In genomic region chr13:54054962-54055361, GRCm38 (mm10) we compare ENCODE assay signal across 8 mouse cellular contexts. TPM values are rescaled to one million over a fixed set of nuclear protein-coding genes. Genes with fewer than 3 reads are reported as not detected.
DNase-seq lines count a peak whose midpoint lies in the region; ATAC-seq lines count a peak whose summit lies in the region.

No protein-coding gene starts in this region.

- peaks cover 36% of the 10 kb centered on the region for H3K27me3 ChIP-seq in embryonic facial prominence, embryonic 12.5 days
- peaks cover 5% of the 10 kb centered on the region; the same call in 1 of the 2 replicates for H3K27me3 ChIP-seq in hindbrain, embryonic 16.5 days (replicated peaks; ENCODE audit: control insufficient read depth, insufficient read depth, low read length)
- H3K27me3 ChIP-seq in neural tube, embryonic 15.5 days (replicated peaks), result peaks cover 32% of the 10 kb centered on the region

- peak overlapping the region; percentile 89 for H3K4me2 ChIP-seq in embryonic facial prominence, embryonic 12.5 days (replicated peaks)
- peak overlapping the region; percentile 100 for H3K4me2 ChIP-seq in hindbrain, embryonic 16.5 days (ENCODE audit: low read length)
- peak overlapping the region; percentile 100 for H3K4me2 ChIP-seq in neural tube, embryonic 15.5 days

- H3K9me3 ChIP-seq in embryonic facial prominence, embryonic 12.5 days, result no peaks in the 10 kb centered on the region
- H3K9me3 ChIP-seq in hindbrain, embryonic 16.5 days (ENCODE audit: control insufficient read depth, low read length), result no peaks in the 10 kb centered on the region
- no peaks in the 10 kb centered on the region for H3K9me3 ChIP-seq in neural tube, embryonic 15.5 days (replicated peaks)

- H3K4me1 ChIP-seq in embryonic facial prominence, embryonic 12.5 days, result peaks cover 11% of the 10 kb centered on the region; the same call in 1 of the 2 replicates
- H3K4me1 ChIP-seq in hindbrain, embryonic 16.5 days (ENCODE audit: control insufficient read depth, insufficient read depth, low read depth, low read length), result peaks cover 5% of the 10 kb centered on the region
- peaks cover 10% of the 10 kb centered on the region for H3K4me1 ChIP-seq in neural tube, embryonic 15.5 days

- H3K27ac ChIP-seq in embryonic facial prominence, embryonic 12.5 days, result no peak overlapping the region
- no peak overlapping the region for H3K27ac ChIP-seq in hindbrain, embryonic 16.5 days (ENCODE audit: low read depth, low read length)
- no peak overlapping the region for H3K27ac ChIP-seq in neural tube, embryonic 15.5 days (replicated peaks)

- H3K9ac ChIP-seq in embryonic facial prominence, embryonic 12.5 days, result peak overlapping the region; percentile 30; the same call in 1 of the 2 replicates
- peak overlapping the region; percentile 64 for H3K9ac ChIP-seq in hindbrain, embryonic 16.5 days (ENCODE audit: low read depth, low read length)
- peak overlapping the region; percentile 45 for H3K9ac ChIP-seq in neural tube, embryonic 15.5 days (replicated peaks)

- WGBS in embryonic facial prominence, embryonic 12.5 days, result 1% methylated on average over 20 of the region's 20 CpGs
- 0% methylated on average over 12 of the region's 20 CpGs for WGBS in hindbrain, embryonic 16.5 days
- WGBS in neural tube, embryonic 15.5 days, result under 1% methylated on average over 20 of the region's 20 CpGs

- ATAC-seq in embryonic facial prominence, embryonic 12.5 days (ENCODE audit: insufficient number of reproducible peaks, insufficient read depth, low FRiP score, low TSS enrichment), result 0 out of 2 replicates have a peak, but pooled peaks have one; percentile 28
- ATAC-seq in hindbrain, embryonic 16.5 days, result peak; percentile 77
- ATAC-seq in neural tube, embryonic 15.5 days (ENCODE audit: low FRiP score), result peak; percentile 72; the same call in 1 of the 2 replicates
- ATAC-seq in granulocyte monocyte progenitor cell, adult 5-6 weeks (replicated peaks; ENCODE audit: poor library complexity, severe bottlenecking), result no peak

- intact Hi-C loops in left cerebral cortex, postnatal 4 days (cut with DNase I), result loop anchor here (10.0 kb wide), 1 partner anchor 620 kb away; no protein-coding TSS in a partner anchor
- intact Hi-C loops in left cerebral cortex, postnatal 25 days (cut with DNase I), result loop anchor here (1.0 to 10.0 kb wide), 4 partner anchors 130 to 272 kb away; no protein-coding TSS in a partner anchor

- peak; percentile 23 for DNase-seq in left cerebral cortex, postnatal 4 days
- no peak for DNase-seq in left cerebral cortex, postnatal 25 days (ENCODE audit: low spot score in 2 of 2)
- DNase-seq in adrenal gland, postnatal 25 days, result no peak
- DNase-seq in kidney, postnatal 10 days, result no peak

- no peaks in the 10 kb centered on the region for H3K36me3 ChIP-seq in embryonic facial prominence, embryonic 12.5 days
- H3K36me3 ChIP-seq in hindbrain, embryonic 16.5 days (ENCODE audit: control insufficient read depth, insufficient read depth, low read length), result no peaks in the 10 kb centered on the region
- H3K36me3 ChIP-seq in neural tube, embryonic 15.5 days, result no peaks in the 10 kb centered on the region

- H3K4me3 ChIP-seq in embryonic facial prominence, embryonic 12.5 days, result peak overlapping the region; percentile 42
- peak overlapping the region; percentile 57 for H3K4me3 ChIP-seq in hindbrain, embryonic 16.5 days (ENCODE audit: low read length)
- H3K4me3 ChIP-seq in neural tube, embryonic 15.5 days (replicated peaks), result peak overlapping the region; percentile 54

RNA-seq across cellular contexts. Expression of gene Drd1, which starts 0.5 kb away (rescaled TPM):
- 10 to 100 TPM; 26.0 to 28.0 TPM for total RNA-seq in left cerebral cortex, postnatal 4 days (2021)
- total RNA-seq in left cerebral cortex, postnatal 25 days (2021), result 10 to 100 TPM; 23.9 to 57.3 TPM
- polyA plus RNA-seq in embryonic facial prominence, embryonic 12.5 days (2016; fragmentation: Nextera tagmentation; extraction: Ambion mirVana), result 0.20 and 0.22 TPM in 2 replicates
- 2.1 and 2.4 TPM in 2 replicates for polyA plus RNA-seq in hindbrain, embryonic 16.5 days (2015; fragmentation: Nextera tagmentation; extraction: Ambion mirVana)
- 1.3 and 2.0 TPM in 2 replicates for polyA plus RNA-seq in neural tube, embryonic 15.5 days (2015; fragmentation: Nextera tagmentation; extraction: Ambion mirVana)
- not detected in 2 replicates for total RNA-seq in granulocyte monocyte progenitor cell, adult 5-6 weeks (2014; fragmentation: Nextera tagmentation)
- not detected in 2 replicates for total RNA-seq in granulocyte monocyte progenitor cell, adult 5-6 weeks (2017)
- total RNA-seq in adrenal gland, postnatal 25 days (2021), result not detected in 2 replicates

RNA-seq across cellular contexts. Expression of gene Sfxn1, which starts 16.7 kb away (rescaled TPM):
- total RNA-seq in left cerebral cortex, postnatal 4 days (2021), result 10 to 100 TPM; 86.5 to 94.5 TPM
- total RNA-seq in left cerebral cortex, postnatal 25 days (2021), result 10 to 100 TPM; 42.5 to 45.1 TPM
- 67.0 and 67.1 TPM in 2 replicates for polyA plus RNA-seq in embryonic facial prominence, embryonic 12.5 days (2016; fragmentation: Nextera tagmentation; extraction: Ambion mirVana)
- polyA plus RNA-seq in hindbrain, embryonic 16.5 days (2015; fragmentation: Nextera tagmentation; extraction: Ambion mirVana), result 89.7 and 97.0 TPM in 2 replicates
- 73.1 and 75.6 TPM in 2 replicates for polyA plus RNA-seq in neural tube, embryonic 15.5 days (2015; fragmentation: Nextera tagmentation; extraction: Ambion mirVana)
- total RNA-seq in granulocyte monocyte progenitor cell, adult 5-6 weeks (2014; fragmentation: Nextera tagmentation), result 122 and 132 TPM in 2 replicates
- 88.9 and 90.9 TPM in 2 replicates for total RNA-seq in granulocyte monocyte progenitor cell, adult 5-6 weeks (2017)
- total RNA-seq in adrenal gland, postnatal 25 days (2021), result 58.9 and 62.7 TPM in 2 replicates

Comparison
In these comparisons a context has a peak if more than half of its experiments do, and no peak if none do; other contexts are left out.
1. RNA of gene Drd1, which starts 0.5 kb away (total RNA-seq): 23.9 to 57.3 TPM in left cerebral cortex, postnatal 25 days and 26.0 to 28.0 TPM in left cerebral cortex, postnatal 4 days; not detected in granulocyte monocyte progenitor cell, adult 5-6 weeks and not detected in adrenal gland, postnatal 25 days; every median in the first group is over 10 times any median in the second.
2. Peak in every context shown above with its lines, with median percentiles within 50 percentile points of each other: H3K4me2 ChIP-seq, H3K4me3 ChIP-seq and H3K9ac ChIP-seq.